Mouse (Mus musculus) liver (tissue): Measurements from ENCODE around the gene Zfp791.
"Not testable (repeated sequence)": the region's sequence is repeated elsewhere in the genome, so short reads cannot be mapped to it uniquely, and the experiment has no call there.

Source experiments
- DNase-seq: peaks from one replicate; pipeline ENCODE4 v3.0.0-alpha.2; 2020; ENCODE audit warnings: mixed read lengths

Zfp791 gene

DNA sequence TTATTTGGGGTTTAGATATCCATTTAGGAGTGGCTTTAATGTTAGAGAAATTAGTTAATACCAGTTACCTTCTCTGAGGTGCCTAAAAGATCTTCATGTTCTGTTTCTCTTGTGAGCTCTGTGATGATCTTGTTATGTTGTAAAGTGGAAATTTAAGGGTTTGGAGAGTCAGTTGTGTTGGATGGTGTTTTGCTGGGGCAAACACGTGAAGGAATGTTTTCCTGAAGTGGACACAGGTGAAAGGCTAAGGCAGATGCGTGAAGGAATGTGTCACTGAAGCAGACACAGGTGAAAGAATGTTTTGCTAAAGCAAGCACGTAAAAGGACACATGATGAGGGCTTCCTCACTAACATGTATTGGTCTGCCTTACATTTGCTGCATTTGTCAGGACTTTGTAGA is at the start of gene Zfp791:
Gene Zfp791, minus strand, starts transcription at position 101 of the 400 bp plus-strand sequence.
- no peak for DNase-seq

DNA sequence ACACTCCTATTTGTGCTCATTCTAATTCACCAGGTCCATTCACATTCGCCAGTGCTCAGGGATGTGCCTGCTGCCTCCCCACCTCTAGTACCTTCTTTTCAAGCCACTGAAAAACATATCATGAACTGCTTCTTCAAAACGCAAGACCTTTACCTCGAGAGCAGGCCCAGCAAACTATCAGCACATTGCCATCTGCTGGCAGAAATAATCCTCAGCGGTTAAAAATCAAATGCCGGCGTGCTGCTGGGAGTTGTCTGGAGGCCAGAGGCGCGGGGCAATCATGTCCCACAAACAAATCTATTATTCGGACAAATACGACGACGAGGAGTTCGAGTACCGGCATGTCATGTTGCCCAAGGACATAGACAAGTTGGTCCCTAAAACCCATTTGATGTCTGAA is 48.4 kb upstream of the Zfp791 start:
- peak; percentile 26 for DNase-seq

DNA sequence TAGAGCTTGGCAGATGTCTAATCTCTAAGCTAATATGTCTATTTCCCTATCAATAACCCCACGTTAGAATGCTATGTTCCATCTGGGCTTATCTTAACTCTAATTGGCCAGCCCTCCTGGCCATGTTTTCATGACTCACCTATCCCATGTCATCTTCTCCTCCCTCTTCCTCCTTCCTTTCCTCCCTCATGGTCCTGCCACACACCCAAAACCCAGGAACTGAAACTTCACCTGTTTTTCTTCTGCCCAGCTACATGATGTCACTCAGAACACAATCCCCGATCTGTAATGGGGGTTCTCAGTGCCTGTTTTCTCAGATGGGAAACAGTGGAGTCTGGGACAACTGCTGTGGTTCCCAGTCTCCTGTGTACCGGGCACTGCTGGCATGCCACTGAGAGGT is 28.7 kb upstream of the Zfp791 start, which contains the start of gene Cks1brt:
Gene Cks1brt, plus strand, starts transcription at position 301 of the 400 bp plus-strand sequence.
- DNase-seq = no peak

DNA sequence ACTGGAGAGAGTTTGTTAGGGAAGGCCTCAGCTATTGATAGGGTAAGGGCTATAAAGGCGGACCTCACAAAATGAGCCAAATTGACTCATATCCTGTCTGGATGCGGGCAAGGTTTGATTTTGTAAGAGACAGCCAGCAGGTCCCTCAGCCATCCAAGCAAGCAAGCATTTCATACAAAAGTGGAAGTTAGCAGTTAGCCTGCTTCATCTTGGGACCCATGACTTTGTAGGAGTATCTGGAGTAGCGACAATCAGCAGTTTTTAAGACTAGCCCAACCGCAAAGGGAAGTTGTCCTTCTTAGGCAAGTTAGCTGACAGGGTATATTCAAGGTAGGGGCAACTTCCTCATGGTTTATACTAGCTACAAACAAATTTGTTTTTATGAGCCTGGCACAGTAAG is 19.6 kb upstream of the Zfp791 start:
- DNase-seq = no peak

DNA sequence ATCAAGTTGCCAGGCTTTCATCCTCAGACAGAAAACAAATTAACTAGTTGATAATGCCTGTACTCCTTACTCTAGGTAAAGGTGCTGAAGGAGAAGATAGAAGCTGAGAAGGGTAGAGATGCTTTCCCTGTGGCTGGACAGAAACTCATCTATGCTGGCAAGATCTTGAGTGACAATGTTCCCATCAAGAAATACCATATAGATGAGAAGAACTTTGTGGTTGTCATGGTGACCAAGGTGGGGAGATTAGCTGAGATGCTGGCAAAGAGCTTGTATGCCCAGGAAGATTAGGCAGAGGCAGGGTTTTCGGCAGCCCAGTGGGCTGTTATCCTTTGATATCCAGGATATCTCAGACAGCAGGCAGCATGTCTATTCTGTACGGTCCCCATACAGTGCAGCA is 12.8 kb upstream of the Zfp791 start:
- DNase-seq = not testable (repeated sequence)

DNA sequence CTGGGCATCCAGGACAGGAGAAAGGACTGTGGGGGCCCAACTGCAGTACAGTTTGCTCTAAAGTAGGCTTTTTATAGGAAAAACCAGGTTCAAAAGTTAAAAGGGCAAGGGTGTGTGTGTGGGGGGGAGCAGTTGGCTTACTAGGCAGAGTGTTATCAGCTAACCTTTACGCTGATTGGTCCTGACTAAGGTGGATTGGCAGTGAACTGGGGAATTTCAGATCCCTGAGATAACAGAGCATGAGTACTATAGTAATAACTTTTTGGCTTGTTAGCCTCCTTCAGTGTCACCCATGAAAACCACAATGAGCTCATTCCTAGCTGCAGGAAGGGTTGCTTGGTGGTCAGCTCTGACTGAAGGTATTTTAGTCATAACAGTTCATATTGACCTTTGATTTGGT is 9.4 kb upstream of the Zfp791 start:
- no peak for DNase-seq

DNA sequence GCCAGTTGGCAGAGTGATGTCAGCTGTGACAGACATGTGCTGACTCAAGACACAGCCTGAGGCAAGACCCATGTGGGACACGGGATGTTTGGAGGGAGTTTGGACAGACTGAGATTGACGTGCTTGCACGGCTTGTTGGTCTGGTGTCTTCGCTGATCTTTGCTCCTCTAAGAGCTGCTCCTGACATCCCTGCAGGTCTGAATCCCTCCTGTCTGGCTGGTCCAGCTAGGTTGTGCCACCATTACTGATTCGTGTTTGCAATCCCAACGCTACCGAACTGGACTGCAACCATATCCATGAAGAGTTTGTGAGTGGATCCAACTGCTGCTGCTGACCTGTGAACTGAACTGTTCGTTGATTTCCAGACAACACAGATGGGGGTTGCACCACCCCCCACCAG is 796 bp upstream of the Zfp791 start:
- DNase-seq = no peak

DNA sequence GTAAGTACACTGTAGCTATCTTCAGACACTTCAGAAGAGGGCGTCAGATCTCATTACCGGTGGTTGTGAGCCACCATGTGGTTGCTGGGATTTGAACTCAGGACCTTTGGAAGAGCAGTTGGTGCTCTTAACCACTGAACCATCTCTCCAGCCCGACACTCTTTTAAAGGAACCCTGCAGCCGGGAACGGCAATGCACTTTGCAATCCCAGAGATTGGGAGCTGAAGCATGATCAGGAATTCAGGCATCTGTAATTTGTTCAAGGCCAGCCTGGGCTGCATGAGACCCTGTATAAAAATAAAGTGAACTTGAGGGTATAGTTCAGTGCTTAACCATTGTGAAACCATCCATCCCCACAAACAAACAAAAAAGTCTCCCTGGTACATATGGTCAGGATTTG is 2.6 kb downstream of the Zfp791 start:
- not testable (repeated sequence) for DNase-seq

DNA sequence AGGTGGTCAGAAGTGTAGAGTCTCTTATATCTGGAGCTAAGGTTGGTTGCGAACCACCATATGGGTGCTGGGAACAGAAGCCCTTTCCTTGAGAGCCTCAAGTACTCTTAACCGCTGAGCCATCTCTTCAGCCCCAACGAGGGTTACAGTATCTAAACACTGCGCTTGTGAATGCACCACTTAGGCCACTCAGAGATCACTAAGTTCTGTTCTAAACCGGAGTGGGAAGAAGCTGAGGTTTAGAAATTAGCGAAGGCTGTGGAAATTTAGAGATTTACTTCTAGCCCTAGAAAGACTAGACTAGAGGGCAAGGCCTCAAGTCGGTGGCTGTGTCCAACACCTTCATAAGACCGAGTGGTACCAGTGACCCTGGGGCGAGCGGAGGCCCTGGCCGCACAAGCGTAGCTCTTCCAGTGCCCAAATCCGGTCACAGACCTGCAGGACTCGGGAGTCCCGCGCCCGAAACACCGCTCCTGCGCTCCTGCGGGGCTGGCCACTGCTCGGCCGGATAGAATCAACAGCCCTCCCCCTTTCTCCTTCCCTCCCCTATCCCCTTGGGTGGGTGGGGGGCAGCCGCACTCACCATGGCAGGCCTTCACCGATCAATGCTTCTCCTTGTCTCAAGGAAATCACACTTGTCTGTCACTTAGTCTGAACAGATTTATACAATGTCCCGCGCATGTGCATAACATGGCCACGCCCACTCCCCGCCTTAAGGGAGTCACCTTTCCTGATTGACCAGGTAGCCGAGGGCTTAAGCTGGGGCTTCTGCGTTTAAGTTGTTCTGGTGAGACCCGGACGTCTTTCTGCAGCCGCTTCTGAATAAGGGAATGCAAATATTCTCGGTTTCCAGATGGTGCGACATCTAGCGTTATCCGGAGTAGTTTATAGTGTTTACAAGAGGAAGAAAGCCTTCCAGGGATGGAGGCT is 3.6 kb downstream of the Zfp791 start:
- peak; percentile 74 for DNase-seq

DNA sequence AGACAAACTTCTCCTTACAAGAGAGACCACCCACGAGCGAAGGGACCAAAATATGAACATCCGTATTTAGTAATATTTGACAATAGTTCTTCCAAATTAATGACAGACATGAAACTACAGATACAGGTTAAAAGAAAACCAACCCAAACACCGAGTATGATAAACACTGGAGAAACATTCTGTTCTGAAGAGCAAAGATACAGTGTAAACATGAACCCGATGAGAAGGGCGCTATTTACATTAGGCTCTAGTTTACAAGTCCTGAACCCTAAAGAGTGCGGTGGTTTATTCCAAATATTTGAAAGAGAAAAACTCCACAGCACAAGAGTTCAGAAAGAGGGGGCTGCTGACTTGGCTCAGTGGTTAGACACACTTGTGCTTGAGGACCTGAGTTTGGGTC is 5.9 kb downstream of the Zfp791 start:
- no peak for DNase-seq

DNA sequence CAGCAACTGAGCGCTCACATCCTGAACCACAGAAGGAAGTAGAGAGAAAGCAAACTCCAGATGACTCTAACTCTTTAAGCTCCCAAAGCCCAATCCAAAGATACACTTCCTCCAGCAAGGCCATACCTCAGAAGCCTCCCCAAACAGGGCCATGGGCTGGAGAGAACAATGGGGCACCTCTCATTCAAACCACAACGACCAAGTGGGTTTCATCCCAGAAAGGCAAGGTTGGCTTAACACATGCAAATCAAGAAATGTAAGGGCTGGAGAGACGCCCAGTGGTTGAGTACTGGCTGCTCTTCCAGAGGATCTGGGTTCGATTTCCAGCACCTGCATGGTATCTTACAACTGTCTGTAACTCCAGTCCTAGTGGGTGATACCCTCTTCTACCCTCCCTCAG is 7.4 kb downstream of the Zfp791 start:
- no peak for DNase-seq

DNA sequence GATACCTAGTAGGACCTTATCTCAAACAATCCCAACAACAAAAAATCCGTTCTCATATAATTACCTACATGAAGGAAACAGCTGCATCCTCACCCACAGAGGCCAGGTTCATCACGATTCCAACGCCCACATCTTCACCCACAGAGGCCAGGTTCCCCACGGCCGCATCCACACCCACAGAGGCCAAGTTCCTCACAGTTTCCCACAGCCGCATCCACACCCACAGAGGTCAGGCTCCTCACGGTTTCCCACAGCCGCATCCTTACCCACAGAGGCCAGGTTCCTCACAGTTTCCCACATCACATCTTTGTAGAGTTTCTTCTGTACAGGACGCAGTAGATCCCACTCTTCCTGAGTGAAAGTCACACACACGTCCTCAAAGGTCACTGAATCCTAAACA is 9.7 kb downstream of the Zfp791 start:
- no peak for DNase-seq

DNA sequence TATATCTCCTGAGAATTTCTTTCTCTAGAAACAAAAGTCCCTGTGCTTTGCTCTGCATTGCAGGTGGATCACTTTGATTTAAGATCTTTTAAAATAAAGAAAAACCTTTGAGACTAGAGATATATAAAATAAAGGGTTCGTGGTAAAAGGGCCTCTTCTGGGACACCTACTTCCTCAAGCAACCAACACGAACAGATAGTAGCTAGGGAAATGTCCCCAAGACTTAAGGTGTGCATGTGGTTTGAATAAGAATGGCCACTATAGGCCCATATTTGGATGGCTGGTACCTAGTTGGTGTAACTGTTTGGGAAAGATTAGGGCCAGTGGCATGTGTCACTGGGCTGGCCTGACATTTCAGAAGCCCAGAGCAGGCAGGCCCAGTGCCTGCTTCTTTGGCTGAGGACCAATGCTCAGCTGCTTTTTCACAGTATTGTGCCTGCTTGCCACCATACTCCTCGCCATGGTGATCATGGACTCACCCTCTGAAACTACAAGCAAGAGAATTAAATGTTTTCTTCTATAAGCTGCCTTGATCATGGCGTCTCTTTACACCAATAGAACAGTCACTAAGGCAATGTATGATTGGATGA is 22.7 kb downstream of the Zfp791 start:
- no peak for DNase-seq

DNA sequence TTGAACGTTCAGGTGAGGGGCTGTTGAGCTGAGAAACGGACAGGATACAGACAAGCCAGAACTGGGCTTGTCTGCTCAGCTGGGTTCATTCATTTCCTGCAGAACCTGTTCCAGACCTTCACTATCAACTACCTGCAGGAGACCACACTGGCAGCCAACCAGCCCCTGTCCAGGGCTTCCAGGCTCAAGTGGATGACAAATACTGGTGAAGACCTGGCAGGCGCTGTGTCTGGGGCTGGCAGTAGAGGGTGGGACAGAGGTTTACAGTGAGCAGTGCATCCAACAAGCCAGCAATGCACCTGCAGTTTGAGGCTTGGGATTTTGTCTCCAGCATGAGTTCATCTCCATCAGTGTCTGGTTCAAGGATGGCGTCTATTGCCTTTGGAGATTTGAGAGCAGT is 26.0 kb downstream of the Zfp791 start:
- DNase-seq = no peak

DNA sequence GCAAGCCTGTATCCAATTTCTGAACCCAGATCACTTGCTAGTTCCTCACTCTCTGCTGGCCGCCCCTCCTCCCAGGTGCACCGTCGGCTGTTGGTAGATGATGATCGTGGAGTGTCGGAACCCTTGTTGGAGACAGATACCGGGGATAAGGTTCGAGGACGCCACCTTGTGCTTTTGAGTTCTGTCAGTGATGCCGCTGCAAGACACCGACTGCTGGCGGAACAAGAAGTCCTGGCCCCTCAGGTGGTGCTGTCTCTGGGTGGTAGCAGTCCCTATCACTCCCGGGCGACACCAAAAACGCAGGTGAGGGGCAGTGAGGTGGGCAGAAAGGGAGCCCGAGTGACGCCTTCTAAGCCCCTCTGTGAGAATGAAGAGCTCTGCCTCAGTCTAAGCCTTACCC is 26.7 kb downstream of the Zfp791 start:
- DNase-seq = no peak

DNA sequence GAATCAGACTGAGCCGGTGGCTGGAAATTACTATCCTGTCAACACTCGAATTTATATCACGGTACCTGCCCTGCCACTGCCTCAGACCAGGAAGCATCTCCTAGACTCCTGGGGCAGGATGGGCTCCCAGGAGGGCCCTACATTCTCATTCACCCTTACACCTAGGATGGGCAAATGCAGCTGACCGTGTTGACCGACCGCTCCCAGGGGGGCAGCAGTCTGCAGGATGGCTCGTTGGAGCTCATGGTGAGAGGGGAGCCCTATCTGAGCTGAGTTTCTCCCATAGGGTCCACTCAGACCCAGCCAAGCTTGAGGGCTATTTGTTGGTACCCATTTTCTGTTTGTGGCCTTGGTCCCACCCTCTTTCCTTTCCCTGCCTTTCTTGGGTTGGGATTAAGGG is 27.3 kb downstream of the Zfp791 start:
- DNase-seq = no peak

DNA sequence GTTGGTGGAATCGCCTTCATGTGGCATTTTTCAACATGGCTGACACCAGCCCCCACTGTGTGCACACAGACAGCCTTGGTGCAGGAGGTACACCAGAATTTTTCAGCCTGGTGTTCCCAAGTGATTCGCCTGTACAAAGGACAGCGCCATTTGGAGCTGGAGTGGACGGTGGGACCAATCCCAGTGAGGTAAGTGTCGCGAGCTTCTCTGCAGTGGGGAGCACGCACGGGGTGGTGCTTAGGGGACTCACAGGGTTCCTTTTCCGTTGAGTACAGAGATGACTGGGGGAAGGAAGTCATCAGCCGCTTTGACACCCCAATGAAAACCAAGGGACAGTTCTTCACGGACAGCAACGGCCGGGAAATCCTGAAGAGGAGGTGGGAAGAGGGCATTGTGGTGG is 27.8 kb downstream of the Zfp791 start:
- no peak for DNase-seq

DNA sequence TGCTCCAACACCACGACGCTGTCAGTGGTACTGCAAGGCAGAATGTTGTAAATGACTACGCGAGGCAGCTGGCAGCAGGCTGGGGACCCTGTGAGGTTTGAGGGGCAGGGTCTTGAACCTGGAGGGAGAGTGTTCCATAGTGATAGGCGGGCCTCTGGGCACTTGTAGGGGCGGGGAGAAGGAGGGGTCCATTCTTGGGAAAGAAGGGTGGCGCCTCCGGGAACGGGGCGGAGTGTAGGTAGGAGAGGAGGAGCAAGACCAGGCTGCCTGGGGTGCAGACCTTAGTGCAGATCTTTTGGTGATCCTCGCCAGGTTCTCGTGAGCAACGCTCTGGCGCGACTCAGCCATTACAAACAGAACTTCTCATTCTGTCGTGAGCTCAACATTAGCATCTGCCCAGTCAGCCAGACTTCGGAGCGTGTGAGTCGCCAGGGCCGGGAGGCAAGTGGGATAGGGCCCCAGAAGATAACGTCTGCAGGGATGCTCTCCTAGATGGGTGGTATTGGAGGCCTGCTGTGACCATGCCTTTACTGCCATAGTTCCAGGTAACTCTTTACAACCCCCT is 31.3 kb downstream of the Zfp791 start:
- DNase-seq = no peak

DNA sequence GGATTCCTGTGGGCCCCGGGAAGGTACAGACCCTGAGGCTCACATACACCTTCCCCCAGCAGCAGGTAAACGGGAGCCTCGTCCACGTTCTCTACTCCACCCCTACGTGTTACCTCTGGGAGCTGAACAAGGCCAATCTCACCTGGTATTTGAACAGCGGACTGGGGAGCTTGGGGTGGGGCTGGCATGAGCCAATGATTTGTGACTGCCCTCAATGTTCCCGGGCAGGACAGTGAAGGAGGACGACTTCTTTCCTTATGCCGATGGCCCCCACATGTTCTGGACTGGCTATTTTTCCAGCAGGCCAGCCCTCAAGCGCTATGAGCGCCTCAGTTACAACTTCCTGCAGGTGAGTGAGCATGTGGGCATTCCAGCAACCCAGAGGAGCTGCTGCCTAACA is 32.0 kb downstream of the Zfp791 start:
- peak; percentile 1 for DNase-seq

DNA sequence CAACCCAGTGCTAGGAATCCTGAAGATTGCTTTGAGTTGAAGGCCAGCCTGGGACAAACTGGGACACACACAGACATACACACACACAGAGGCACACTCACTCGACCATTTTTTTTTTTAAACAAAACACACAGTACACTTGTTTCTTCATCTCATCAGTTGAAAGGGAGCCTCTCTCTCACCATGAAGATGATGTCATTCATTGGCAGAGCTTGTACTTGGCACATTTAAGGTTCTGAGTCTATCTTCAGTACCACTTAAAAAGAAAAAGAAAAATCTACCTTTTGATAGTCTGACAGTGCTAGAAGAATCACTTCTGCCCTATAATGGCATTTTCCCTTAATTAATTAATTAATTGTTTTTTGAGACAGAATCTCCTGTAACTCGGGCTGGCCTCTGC is 34.1 kb downstream of the Zfp791 start:
- no peak for DNase-seq

DNA sequence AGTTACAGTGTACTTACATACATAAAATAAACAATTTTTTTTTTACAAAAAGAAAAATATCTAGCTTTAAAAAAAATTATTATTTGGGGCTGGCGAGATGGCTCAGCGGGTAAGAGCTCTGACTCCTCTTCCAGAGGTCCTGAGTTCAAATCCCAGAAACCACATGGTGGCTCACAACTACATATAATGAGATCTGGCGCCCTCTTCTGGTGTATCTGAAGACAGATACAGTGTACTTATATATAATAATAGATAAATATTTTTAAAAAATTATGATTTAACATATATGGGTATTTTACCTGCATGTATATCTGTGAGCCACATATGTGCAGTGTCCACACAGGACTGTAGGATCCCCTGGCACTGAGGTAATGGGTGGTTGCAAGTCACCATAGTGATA is 36.7 kb downstream of the Zfp791 start:
- no peak for DNase-seq

DNA sequence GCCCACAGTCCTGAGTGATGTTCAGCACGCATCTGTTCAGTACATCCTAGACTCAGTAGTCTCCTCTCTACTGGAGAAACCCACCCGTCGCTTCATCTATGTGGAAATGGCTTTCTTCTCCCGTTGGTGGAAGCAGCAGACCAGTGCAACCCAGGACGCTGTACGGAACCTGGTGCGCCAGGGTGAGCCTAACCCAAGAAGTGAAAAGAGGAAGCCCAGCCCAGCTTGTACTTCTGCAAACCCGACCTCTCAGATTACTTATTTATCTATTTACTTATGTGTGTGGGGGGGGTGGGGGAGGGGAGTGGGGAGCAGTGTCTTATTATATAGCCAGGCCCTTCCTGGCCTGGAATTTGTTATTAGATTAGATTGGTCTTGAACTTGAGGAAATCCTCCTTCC is 38.3 kb downstream of the Zfp791 start:
- no peak for DNase-seq

DNA sequence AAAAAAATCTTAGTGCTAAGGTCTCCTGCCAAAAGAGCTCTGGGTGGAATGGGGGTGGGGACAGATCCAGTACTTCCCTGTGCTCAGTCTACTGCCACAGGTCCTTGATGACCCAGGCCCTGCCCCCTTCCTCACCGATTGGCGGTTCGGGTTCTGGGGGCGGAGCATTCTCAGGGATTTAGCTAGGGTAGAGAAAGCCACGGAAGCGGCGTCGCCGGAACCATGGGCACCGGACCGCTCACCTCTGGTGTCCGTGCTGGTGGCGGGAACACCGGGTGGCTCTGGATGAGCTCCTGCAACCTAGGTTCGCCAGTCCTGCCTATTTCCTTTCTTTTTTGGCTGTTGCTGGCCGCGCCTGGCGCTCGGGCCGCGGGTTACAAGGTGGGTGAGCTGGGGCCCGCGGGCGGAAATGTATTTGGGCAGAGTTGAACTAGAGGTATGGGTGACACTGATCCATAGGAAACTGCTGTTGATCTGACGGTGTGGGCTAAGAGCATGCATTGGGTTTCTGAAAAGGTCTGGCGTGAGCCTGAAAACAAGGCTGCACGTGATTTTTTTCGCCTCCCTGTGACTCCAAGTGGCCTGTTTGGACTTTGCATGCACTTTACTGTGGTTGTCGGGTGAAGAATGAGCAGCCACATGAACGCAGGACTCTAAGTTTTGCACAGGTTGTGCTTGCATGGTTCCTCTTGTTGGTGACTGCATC is 39.6 kb downstream of the Zfp791 start, which contains the start of gene Man2b1:
Gene Man2b1, plus strand, starts transcription at position 163 of the 706 bp plus-strand sequence.
- DNase-seq = peak; percentile 92
